Mouse (Mus musculus) kidney, embryonic 15.5 days (tissue): ENCODE measurements around the gene Pter. TPM values are rescaled to one million over a fixed set of nuclear protein-coding genes. Genes with fewer than 3 reads are reported as not detected.

Experiments
- ATAC-seq: fragments of 200-750 bp; cut with Nextera tagmentation; replicated peaks from 2 replicates; pipeline ENCODE4 v1.8.0; 2017; ENCODE audit warnings: moderate TSS enrichment; ENCODE audit not compliant: low FRiP score
- H3K27ac ChIP-seq: fragments of 300-500 bp; sonication (generic); 2 replicates; pipeline ENCODE4 v1.5.1; 2015; ENCODE audit warnings: mild to moderate bottlenecking, inconsistent platforms
- H3K27me3 ChIP-seq: fragments of 300-500 bp; sonication (generic); 2 replicates; pipeline ENCODE4 v1.6.1; 2015; ENCODE audit warnings: inconsistent platforms
- H3K36me3 ChIP-seq: fragments of 300-500 bp; sonication (generic); 2 replicates; pipeline ENCODE4 v1.6.1; 2015; ENCODE audit warnings: inconsistent platforms
- H3K4me1 ChIP-seq: fragments of 300-500 bp; sonication (generic); 2 replicates; pipeline ENCODE4 v1.6.1; 2015; ENCODE audit warnings: inconsistent platforms
- H3K4me2 ChIP-seq: fragments of 300-500 bp; sonication (generic); 2 replicates; pipeline ENCODE4 v1.6.1; 2015; ENCODE audit warnings: moderate library complexity, mild to moderate bottlenecking, inconsistent platforms
- H3K4me3 ChIP-seq: fragments of 300-500 bp; sonication (generic); replicated peaks from 2 replicates; pipeline ENCODE4 v1.5.1; 2015; ENCODE audit warnings: mild to moderate bottlenecking, inconsistent platforms
- H3K9ac ChIP-seq: fragments of 300-500 bp; sonication (generic); 2 replicates; pipeline ENCODE4 v1.6.1; 2015; ENCODE audit warnings: mild to moderate bottlenecking, inconsistent platforms
- H3K9me3 ChIP-seq: fragments of 300-500 bp; sonication (generic); replicated peaks from 2 replicates; pipeline ENCODE4 v1.6.1; 2016; ENCODE audit warnings: inconsistent platforms
- WGBS: fragments of 180-500 bp; shearing (Covaris S2); methylation state at CpG from one replicate; pipeline ENCODE4 v1.1.7; 2015; ENCODE audit warnings: mixed read lengths; 5-methylcytosine and 5-hydroxymethylcytosine counted together
- polyA plus RNA-seq: library from polyadenylated mRNA; unstranded; fragments of >200 nt; fragmentation: Nextera tagmentation; extraction: Ambion mirVana; gene quantifications from 2 replicates; pipeline ENCODE4 v1.2.1, GENCODE M21; 2015

Gene Pter
- polyA plus RNA-seq, 1 experiment from 2014 or later: 51.5 TPM

DNA sequence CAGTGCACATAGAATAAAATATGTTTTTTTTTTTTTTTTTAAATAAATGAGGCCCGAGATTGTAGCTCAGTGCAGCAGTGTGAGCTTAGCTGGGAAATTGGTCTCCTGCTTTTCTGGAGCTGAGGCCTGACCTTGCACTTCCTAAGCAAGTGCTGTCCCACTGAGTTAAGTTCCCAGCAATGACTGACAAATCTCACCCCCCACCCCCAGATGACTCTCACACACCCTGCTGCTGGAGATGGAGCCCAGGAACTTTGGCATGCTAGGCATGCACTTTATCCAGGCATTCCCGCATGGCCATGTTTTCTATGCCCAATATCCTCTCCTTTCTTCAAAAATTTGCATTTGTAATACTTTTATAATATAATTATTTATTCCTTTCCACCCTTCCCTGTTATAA lies 14.8 kb downstream of the Pter start:
- H3K27me3 ChIP-seq: no peaks in the 10 kb centered on the region
- H3K9me3 ChIP-seq: no peaks in the 10 kb centered on the region
- WGBS: 72% methylated on average over 2 of the region's 2 CpGs
- no peak overlapping the region for H3K27ac ChIP-seq
- H3K4me2 ChIP-seq: no peak overlapping the region
- no peak for ATAC-seq
- no peak overlapping the region for H3K9ac ChIP-seq
- no peaks in the 10 kb centered on the region for H3K4me1 ChIP-seq
- no peaks in the 10 kb centered on the region for H3K36me3 ChIP-seq
- no peak overlapping the region for H3K4me3 ChIP-seq

DNA sequence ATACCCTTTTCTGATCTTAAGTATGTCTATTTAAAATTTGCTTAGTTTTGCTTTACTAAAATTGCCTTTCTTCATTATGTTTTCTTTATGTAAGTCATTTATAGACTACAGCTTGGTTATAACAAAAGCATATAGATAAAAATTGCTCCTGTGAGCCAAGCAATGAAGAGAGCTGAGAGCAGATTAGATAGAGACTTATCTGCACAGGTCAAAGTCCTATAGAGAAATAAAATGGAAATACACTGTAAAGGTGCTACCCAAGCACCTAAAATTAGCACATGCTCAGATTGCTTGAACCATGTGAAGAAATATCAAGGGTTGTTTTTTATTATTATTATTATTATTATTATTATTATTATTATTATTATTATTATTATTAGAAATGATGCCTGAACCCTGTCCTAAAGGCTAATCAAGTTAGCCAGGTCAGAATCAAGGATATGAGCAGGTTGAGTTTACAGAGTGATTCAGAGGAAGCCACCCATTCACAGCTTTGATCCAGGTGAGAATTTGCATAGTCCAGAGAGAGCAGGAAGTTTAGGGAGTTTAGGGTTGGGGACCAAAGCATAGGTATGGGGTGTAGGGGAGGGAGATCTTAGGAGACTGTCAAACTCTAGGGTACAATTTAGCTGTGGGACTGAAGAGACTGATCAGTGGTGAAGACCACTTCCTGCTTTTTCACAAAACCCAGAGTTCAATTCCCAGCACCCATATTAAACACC lies 33.0 kb downstream of the Pter start:
- no peaks in the 10 kb centered on the region for H3K36me3 ChIP-seq
- H3K27ac ChIP-seq: no peak overlapping the region
- H3K4me3 ChIP-seq: no peak overlapping the region
- H3K27me3 ChIP-seq: no peaks in the 10 kb centered on the region
- no peak for ATAC-seq
- H3K4me1 ChIP-seq: no peaks in the 10 kb centered on the region
- H3K9me3 ChIP-seq: no peaks in the 10 kb centered on the region
- H3K4me2 ChIP-seq: no peak overlapping the region
- no peak overlapping the region for H3K9ac ChIP-seq

DNA sequence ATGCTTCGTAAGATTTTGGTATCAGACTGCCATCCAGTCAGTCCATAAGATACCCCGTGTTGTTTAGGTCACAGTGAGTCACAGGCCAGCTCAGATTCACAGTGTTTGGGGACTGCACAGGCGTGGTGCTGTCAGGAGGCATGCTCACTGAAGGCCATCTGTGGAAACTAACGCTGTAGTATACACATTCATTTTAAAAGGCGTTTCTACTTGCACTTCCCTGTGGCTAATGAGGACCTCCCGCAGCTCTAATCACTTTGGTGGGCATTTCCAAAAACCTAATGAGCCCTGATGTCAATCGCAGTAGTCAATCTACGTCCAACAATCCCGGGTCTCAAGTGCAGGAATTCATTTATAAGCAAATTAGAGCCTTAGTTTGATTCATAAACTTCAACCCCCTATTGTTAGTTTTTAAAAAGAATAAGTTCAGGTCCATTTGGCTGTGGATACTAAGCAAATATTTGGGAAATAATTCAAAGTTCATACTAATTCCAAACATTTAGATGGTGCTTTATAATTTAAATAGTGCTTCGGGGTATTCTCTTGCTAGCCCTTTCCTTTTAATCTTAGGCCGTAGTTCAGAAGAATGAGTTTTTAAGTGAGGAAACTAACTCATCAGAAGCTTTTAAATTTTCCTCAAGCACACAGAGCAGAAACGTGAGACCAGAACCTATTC lies 46.3 kb downstream of the Pter start:
- H3K27me3 ChIP-seq: no peaks in the 10 kb centered on the region
- no peak overlapping the region for H3K27ac ChIP-seq
- H3K9ac ChIP-seq: no peak overlapping the region
- no peak overlapping the region for H3K4me3 ChIP-seq
- ATAC-seq: no peak
- 81% methylated on average over 12 of the region's 12 CpGs for WGBS
- H3K4me2 ChIP-seq: no peak overlapping the region
- H3K4me1 ChIP-seq: no peaks in the 10 kb centered on the region
- H3K9me3 ChIP-seq: no peaks in the 10 kb centered on the region
- no peaks in the 10 kb centered on the region for H3K36me3 ChIP-seq

DNA sequence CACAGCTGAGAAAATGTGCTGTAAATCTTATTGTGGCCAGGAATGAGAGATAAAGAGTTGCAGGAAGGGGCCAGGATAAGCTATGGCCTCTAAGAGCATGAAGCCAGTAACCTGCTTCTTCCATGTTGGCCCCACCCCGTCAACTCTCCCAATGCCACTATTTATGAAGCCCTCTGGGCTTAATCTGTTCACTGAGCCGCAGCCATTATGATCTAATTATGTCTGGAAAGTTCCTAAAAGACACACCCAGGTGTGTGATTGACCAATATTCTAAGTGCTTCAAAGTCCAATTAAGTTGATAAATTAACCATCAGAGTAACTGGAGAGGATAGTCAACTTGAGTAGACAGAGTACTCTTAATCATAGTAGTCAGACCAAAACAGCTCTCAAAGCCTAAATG lies 49.9 kb downstream of the Pter start:
- H3K4me3 ChIP-seq: no peak overlapping the region
- H3K27me3 ChIP-seq: no peaks in the 10 kb centered on the region
- H3K4me1 ChIP-seq: no peaks in the 10 kb centered on the region
- no peak for ATAC-seq
- H3K9me3 ChIP-seq: no peaks in the 10 kb centered on the region
- WGBS: 86% methylated on average over 2 of the region's 2 CpGs
- no peak overlapping the region for H3K27ac ChIP-seq
- no peak overlapping the region for H3K9ac ChIP-seq
- H3K36me3 ChIP-seq: no peaks in the 10 kb centered on the region
- no peak overlapping the region for H3K4me2 ChIP-seq

DNA sequence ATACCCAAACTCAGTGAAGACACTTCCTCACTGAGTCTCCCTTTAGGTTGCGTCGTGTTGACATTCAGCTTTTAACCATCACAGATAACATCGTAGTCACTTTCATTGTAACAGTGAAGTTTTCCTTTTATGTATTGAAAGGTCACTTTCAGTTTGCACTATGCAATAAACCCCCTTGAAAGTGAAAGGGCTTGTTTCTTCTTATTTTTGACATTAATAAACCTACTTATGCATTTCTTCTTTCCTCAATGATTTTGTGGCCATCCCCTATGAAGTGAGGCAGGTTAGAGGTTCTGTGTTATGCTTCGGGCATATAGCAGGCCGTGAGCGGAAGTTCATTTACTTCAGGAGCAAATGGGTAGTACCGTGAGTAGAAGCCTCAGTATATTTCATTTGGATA lies 53.5 kb downstream of the Pter start:
- Histone ChIP-seq H3K36me3 (no peaks in the 10 kb centered on the region), H3K27me3 (no peaks in the 10 kb centered on the region), H3K9ac (no peak overlapping the region), H3K27ac (no peak overlapping the region), H3K4me2 (no peak overlapping the region), H3K9me3 (no peaks in the 10 kb centered on the region), H3K4me3 (no peak overlapping the region), H3K4me1 (no peaks in the 10 kb centered on the region)
- 89% methylated on average over 7 of the region's 7 CpGs for WGBS
- ATAC-seq: no peak

DNA sequence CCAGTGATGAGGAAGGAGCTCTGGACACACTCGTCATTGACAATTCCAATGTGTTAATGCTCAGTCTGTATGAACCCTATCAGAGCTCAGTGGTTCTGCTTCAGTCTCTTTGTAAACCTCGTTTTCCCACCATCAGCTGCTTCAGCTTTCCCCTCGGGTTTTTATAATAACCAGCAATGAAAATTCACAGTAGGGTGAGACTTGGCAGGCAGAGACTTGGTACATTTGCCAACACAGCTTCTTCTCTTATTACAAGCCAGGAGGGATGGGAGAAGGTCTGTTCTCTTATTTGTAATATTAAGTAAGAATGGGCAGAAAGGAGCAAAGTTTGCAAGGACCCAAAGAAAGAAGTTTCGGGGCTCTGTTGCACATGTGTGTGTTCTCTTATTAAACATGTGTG lies 54.9 kb downstream of the Pter start:
- Histone ChIP-seq H3K27me3 (no peaks in the 10 kb centered on the region), H3K4me1 (no peaks in the 10 kb centered on the region), H3K4me3 (no peak overlapping the region), H3K4me2 (no peak overlapping the region), H3K9ac (no peak overlapping the region), H3K36me3 (no peaks in the 10 kb centered on the region), H3K27ac (no peak overlapping the region), H3K9me3 (no peaks in the 10 kb centered on the region)
- no peak for ATAC-seq
- 75% methylated on average over 4 of the region's 4 CpGs for WGBS

DNA sequence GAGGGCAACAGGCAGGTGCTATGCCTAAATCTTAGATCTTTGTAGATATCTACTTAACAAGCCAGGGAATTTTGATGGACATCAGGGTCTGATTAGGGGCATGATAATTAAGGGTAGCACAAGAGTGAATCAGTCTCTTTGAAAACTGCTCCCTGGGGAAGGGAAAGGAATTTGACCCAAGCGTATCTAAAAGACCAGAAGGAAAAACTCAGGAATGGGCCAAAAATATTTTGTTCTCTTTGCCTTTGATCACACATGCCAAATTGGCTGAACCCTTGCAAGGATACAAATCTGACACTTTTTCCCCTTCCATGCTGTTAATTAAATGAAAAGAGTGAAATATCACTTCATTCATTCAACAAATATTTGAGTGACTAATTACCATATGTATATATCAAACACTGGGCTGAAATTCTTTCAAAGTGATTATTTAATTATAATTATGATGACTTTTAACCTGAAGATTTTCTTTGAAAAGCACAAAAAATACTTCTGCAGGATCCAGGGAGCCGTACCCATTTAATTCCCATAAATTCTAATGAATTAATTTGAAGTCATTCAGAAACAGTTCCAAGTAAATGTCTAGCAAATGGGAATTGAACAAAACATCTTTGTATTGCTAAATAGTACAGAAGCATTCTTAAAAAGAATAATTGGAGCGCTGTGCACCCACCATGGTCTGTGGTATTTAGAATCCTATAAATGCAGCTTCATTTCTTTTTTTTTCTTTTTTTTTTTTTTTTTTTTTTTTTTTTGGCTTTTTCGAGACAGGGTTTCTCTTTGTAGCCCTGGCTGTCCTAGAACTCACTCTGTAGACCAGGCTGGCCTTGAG lies 61.3 kb downstream of the Pter start:
- H3K27me3 ChIP-seq: no peaks in the 10 kb centered on the region
- 78% methylated on average over 4 of the region's 4 CpGs for WGBS
- no peak overlapping the region for H3K4me3 ChIP-seq
- H3K9ac ChIP-seq: no peak overlapping the region
- H3K4me2 ChIP-seq: no peak overlapping the region
- no peak overlapping the region for H3K27ac ChIP-seq
- no peaks in the 10 kb centered on the region for H3K4me1 ChIP-seq
- no peaks in the 10 kb centered on the region for H3K9me3 ChIP-seq
- no peak for ATAC-seq
- no peaks in the 10 kb centered on the region for H3K36me3 ChIP-seq

GRCm38 (mm10) chr2:13000026-13000425 lies 76.2 kb downstream of the Pter start:
- Histone ChIP-seq H3K4me2 (no peak overlapping the region), H3K27ac (no peak overlapping the region), H3K36me3 (0 out of 2 replicates have a peak, but pooled peaks cover 3% of the 10 kb centered on the region), H3K4me3 (no peak overlapping the region), H3K27me3 (no peaks in the 10 kb centered on the region), H3K9me3 (no peaks in the 10 kb centered on the region), H3K9ac (no peak overlapping the region), H3K4me1 (no peaks in the 10 kb centered on the region)
- ATAC-seq: no peak
- WGBS: 79% methylated on average over 2 of the region's 2 CpGs

DNA sequence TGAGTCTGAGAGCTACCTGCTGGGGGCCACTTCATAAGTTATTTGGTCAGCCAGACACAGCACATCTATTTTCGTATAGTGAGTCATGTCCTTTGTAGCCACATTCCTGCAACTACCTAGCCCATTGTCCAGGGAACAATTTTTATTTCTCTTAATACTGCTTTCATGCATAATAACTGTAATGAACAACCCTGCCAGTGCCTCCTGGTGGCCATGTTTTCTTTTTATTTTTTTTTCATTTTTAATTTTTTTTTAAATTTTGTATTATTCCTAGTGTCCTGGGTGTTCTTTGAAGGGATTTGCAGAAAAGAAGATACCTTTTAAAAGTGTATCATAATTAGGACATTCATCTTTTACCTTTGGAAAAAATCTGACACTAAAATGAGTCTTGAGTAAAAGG lies 84.6 kb downstream of the Pter start:
- no peak overlapping the region for H3K27ac ChIP-seq
- no peak for ATAC-seq
- H3K4me3 ChIP-seq: no peak overlapping the region
- H3K36me3 ChIP-seq: no peaks in the 10 kb centered on the region
- H3K27me3 ChIP-seq: peaks cover 46% of the 10 kb centered on the region
- H3K4me1 ChIP-seq: peaks cover 27% of the 10 kb centered on the region
- H3K9ac ChIP-seq: no peak overlapping the region
- 79% methylated on average over 1 of the region's 1 CpGs for WGBS
- no peak overlapping the region for H3K4me2 ChIP-seq
- H3K9me3 ChIP-seq: no peaks in the 10 kb centered on the region

- Histone ChIP-seq H3K27me3 (peaks cover 55% of the 10 kb centered on the region), H3K4me1 (peaks cover 27% of the 10 kb centered on the region), H3K9me3 (no peaks in the 10 kb centered on the region), H3K36me3 (no peaks in the 10 kb centered on the region), H3K27ac (no peak overlapping the region), H3K9ac (0 out of 2 replicates have a peak overlapping the region, but pooled peaks have one; percentile 39), H3K4me2 (peak overlapping the region; percentile 99), H3K4me3 (peak overlapping the region; percentile 57)
- peak; percentile 66 for ATAC-seq
- 7% methylated on average over 18 of the region's 18 CpGs for WGBS
Measured at GRCm38 (mm10) chr2:13009261-13009972, 85.6 kb downstream of the Pter start.

- no peaks in the 10 kb centered on the region for H3K36me3 ChIP-seq
- ATAC-seq: peak; percentile 26
- H3K9me3 ChIP-seq: no peaks in the 10 kb centered on the region
- H3K4me3 ChIP-seq: peak overlapping the region; percentile 57
- H3K9ac ChIP-seq: peak overlapping the region; percentile 39
- peaks cover 55% of the 10 kb centered on the region for H3K27me3 ChIP-seq
- 1% methylated on average over 31 of the region's 31 CpGs for WGBS
- H3K4me1 ChIP-seq: peaks cover 27% of the 10 kb centered on the region
- no peak overlapping the region for H3K27ac ChIP-seq
- peak overlapping the region; percentile 99 for H3K4me2 ChIP-seq
Measured at GRCm38 (mm10) chr2:13010030-13010459, 86.2 kb downstream of the Pter start.
